Mouse (Mus musculus): ENCODE results near the gene Stom.

DNA sequence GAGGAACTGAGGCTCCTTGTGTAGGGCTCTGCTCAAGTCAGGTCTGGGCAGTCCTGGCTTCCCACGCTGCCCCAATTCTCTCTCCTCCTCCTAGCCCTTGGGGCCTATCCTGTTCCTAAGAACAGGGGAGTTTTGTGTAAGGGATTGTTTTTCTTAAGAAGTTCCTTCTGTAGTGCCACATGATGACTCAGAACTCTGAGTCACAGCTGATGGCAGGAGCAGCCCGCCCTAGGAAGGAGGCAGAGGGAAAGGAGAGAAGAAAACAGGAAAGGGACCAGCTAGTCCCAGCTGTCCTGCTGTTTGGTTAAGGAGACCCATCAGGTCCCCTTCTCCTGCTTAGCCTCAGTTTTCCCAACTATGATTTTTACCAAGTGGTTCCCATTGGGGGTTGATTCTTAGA, 65.0 kb downstream of the Stom start:
- TF ChIP-seq CTCF (IDR thresholded peaks at IDR 0.05; ENCODE audit: low read depth) (no peak), EP300 (IDR thresholded peaks at IDR 0.05; ENCODE audit: low read depth) (no peak)

Measured in liver, embryonic 14.5 days (tissue).